Mouse (Mus musculus) hindbrain, embryonic 10.5 days (tissue): ENCODE measurements around the gene Zbtb34. TPM values are rescaled to one million over a fixed set of nuclear protein-coding genes. Genes with fewer than 3 reads are reported as not detected.

Experiments
- DNase-seq: peaks from one replicate; pipeline ENCODE4 v3.0.0-alpha.2; 2017; ENCODE audit warnings: low spot score
- H3K27ac ChIP-seq: fragments of 300-500 bp; sonication (generic); 2 replicates; pipeline ENCODE4 v1.5.1; 2016; ENCODE audit warnings: mild to moderate bottlenecking, moderate library complexity
- H3K27me3 ChIP-seq: fragments of 300-500 bp; sonication (generic); 2 replicates; pipeline ENCODE4 v1.6.1; 2016; ENCODE audit warnings: mild to moderate bottlenecking; ENCODE audit not compliant: poor library complexity, insufficient read depth, severe bottlenecking
- H3K36me3 ChIP-seq: fragments of 300-500 bp; sonication (generic); 2 replicates; pipeline ENCODE4 v1.6.1; 2016; ENCODE audit warnings: mild to moderate bottlenecking, moderate library complexity
- H3K4me1 ChIP-seq: fragments of 300-500 bp; sonication (generic); replicated peaks from 2 replicates; pipeline ENCODE4 v1.6.1; 2016; ENCODE audit warnings: mild to moderate bottlenecking
- H3K4me3 ChIP-seq: fragments of 300-500 bp; sonication (generic); 2 replicates; pipeline ENCODE4 v1.5.1; 2016; ENCODE audit warnings: mild to moderate bottlenecking, moderate library complexity
- H3K9me3 ChIP-seq: fragments of 300-500 bp; sonication (generic); 2 replicates; pipeline ENCODE4 v1.6.1; 2016; ENCODE audit warnings: mild to moderate bottlenecking, moderate library complexity
- WGBS: fragments of 180-500 bp; shearing (Covaris S2); methylation state at CpG from one replicate; pipeline ENCODE4 v1.1.7; 2016; 5-methylcytosine and 5-hydroxymethylcytosine counted together
- polyA plus RNA-seq: library from polyadenylated mRNA; unstranded; fragments of >200 nt; fragmentation: Nextera tagmentation; extraction: Ambion mirVana; gene quantifications from 2 replicates; pipeline ENCODE4 v1.2.1, GENCODE M21; 2016

Zbtb34 gene
- polyA plus RNA-seq, 1 experiment from 2014 or later: 8.2 TPM

DNA sequence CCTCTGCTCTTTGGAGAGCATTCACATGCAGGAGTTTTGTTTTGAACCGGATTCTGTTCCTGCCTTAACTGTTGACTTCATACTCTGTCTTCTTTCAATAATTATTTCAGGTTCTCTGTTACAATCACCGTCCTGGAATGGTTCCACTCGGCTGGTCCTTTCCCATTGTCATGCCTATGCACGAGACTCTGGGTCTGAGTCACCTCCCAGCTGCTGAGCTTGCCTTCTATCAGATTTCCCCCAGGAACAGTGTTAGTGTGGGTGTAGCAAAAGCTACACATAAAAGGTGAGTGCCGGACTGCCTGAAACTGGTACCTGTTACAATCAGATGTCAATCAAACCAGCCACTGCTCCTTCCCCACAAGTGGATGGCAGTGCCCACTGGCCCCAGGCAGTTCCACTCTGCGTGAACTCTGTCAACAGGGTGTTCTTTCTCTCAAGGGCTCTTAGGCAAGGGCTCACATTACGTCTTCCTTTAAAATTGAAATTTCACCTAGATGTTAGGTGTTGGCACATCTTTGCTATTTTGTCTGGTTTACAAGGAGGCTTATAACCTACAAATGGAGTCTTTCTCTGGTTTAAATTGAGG is 73.8 kb downstream of the Zbtb34 start:
- Histone ChIP-seq H3K4me3 (no peak overlapping the region), H3K36me3 (peaks cover 7% of the 10 kb centered on the region; the same call in 1 of the 2 replicates), H3K4me1 (peaks cover 17% of the 10 kb centered on the region), H3K27ac (no peak overlapping the region), H3K27me3 (no peaks in the 10 kb centered on the region), H3K9me3 (no peaks in the 10 kb centered on the region)
- 89% methylated on average over 7 of the region's 7 CpGs for WGBS
- DNase-seq: no peak

Other genes with a start within 250 kb of the Zbtb34 start
- gene Angptl2, start 215.3 kb downstream of the Zbtb34 start, polyA plus RNA-seq: 26.0 and 26.7 TPM in 2 replicates
- 7.5 and 12.2 TPM in 2 replicates for gene Ralgps1, start 59.8 kb downstream of the Zbtb34 start, polyA plus RNA-seq
- gene Zbtb43, start 37.2 kb upstream of the Zbtb34 start, polyA plus RNA-seq: 19.0 and 22.7 TPM in 2 replicates
- 2.5 and 7.7 TPM in 2 replicates for gene Lmx1b, start 209.2 kb upstream of the Zbtb34 start, polyA plus RNA-seq